Mouse (Mus musculus): ENCODE data around the gene Ciao2a.

DNA sequence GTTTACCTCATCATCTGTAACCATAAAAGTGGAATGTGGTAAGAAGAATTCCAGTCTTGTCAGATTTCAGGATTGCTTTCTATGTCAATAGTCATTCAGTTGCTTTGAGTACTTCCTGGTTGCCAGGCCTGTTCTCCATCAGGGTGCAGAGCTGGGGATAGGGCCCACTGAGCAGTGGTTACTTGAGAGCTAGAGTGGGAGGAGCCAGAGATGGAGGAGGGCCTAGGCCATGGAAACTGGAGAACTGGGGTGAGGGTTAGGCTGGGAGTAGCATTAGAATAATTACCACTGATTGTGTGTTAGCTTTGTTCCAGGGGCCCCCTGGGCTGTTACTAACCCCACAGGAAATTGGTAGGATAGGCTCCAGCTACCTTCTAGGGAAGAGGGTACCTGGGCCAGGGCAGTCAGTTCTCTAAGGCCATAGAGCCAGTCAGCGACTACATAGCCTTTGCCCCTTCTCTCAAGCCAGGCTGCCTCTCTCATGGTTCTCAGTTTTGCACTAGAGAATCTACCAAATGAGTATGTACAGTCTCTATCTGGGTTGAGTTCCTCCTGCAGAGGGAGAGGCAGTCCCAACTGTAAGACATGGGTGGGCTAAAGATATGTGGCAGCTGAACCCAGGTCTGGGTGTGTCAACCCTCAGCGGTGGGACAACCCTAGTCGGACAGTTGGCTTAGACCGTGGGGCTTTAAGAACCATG, 54.9 kb downstream of the Ciao2a start:
- no peak for TF ChIP-seq CTCF (IDR thresholded peaks at IDR 0.05; ENCODE audit: low read depth, low read length)
- TF ChIP-seq POLR2A (IDR thresholded peaks at IDR 0.05; ENCODE audit: insufficient read depth, low read length) = no peak

All from ES-Bruce4 (cell line).